In the genomic region with DNA sequence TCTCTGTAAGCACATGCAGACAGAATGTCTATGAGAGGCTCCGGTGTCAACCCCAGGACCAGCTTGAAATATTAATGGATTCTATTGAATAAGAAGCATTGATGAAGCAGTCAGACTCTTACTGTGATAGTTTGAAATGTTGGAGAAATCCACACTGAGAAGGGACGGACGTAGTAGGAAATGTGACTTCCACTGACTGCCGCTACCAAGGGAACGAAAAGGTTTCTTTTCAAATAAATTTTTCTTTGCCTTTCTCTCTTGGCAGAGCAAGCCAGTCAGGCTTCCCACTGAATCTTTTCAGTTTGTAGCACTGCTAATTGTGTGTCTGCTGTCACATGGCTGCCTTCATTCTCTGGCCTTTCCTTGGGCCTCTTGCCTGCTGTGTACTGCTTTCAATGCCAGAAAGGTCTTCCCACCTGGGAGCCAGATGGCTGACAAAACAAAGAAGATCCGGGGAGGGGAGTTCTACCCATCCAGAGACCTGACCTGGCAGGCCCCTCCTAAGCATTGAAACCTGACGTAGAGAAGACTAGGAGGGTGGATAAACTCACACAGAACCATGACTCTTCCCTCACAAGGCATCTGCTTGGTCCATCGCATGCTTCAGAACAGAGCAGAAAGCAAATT, we compare ENCODE assay signal across 10 mouse cellular contexts. TPM values are rescaled to one million over a fixed set of nuclear protein-coding genes. Genes with fewer than 3 reads are reported as not detected.
A peak's percentile ranks its signal among the peaks of the same experiment; 100 is the strongest.
DNase-seq lines count a peak whose midpoint lies in the region; TF ChIP-seq lines count a peak whose summit lies in the region.
"Had no signal": no experiment of that assay in that cellular context is flagged by ENCODE, and none has a peak within 500 bp of the region (broad histone marks: within the 10 kb centered on the region; RNA-seq: fewer than 3 reads in every experiment).

No protein-coding gene starts in this region.

- H3K27ac ChIP-seq in olfactory bulb, adult 2 months (ENCODE audit: insufficient read depth, low read depth, low read length): peak overlapping the region; percentile 64; the same call in 1 of the 2 replicates
- H3K27ac ChIP-seq: embryonic facial prominence, embryonic 12.5 days; limb, embryonic 10.5 days had no signal

- DNase-seq in cerebellum, adult 9-11 months: peak; percentile 92
- DNase-seq in frontal cortex, adult 2 months (ENCODE audit: extremely low spot score in 1 of 2, low spot score in 1 of 2): peak; percentile 69 to 72
- peak; percentile 61 to 63 for DNase-seq in layer of hippocampus, postnatal 36 days
- DNase-seq in gastrocnemius, postnatal 25 days: no peak
- DNase-seq in urinary bladder, postnatal 14 days (ENCODE audit: low spot score): no peak
- no peak for DNase-seq in adrenal gland, postnatal 4 days (ENCODE audit: low spot score in 2 of 2)

- TF ChIP-seq CTCF in olfactory bulb, adult 2 months (IDR thresholded peaks at IDR 0.05; ENCODE audit: insufficient read depth, low read depth, low read length): no peak

- TF ChIP-seq POLR2A in olfactory bulb, adult 2 months (IDR thresholded peaks at IDR 0.05; ENCODE audit: insufficient read depth, low read depth, low read length): no peak

- no peak overlapping the region for H3K4me3 ChIP-seq in olfactory bulb, adult 2 months (ENCODE audit: insufficient read depth, low read depth, low read length)
- H3K4me3 ChIP-seq: embryonic facial prominence, embryonic 12.5 days; limb, embryonic 10.5 days; megakaryocyte, embryonic 14.5 days had no signal

- 55% methylated on average over 8 of the region's 8 CpGs for WGBS in olfactory bulb, adult 2 months

- H3K4me1 ChIP-seq in olfactory bulb, adult 2 months (ENCODE audit: control insufficient read depth, insufficient read depth, low read length): no peaks in the 10 kb centered on the region
- H3K4me1 ChIP-seq: limb, embryonic 10.5 days; megakaryocyte, embryonic 14.5 days had no signal

RNA-seq across cellular contexts. Expression of a gene that starts 15.2 kb away (rescaled TPM):
- polyA plus RNA-seq in frontal cortex, adult 2 months (2012; rRNA removed): 68.9 and 69.5 TPM in 2 replicates
- total RNA-seq in layer of hippocampus, postnatal 36 days (2021): 100 to 1,000 TPM; 135 to 153 TPM
- 133 TPM in 1 of 2 replicates, not detected in the other for polyA plus RNA-seq in olfactory bulb, adult 2 months (2012; ENCODE audit: insufficient read depth, insufficient read length, low replicate concordance, missing spikeins)
- 1 to 10 TPM; 1.2 to 1.3 TPM for total RNA-seq in gastrocnemius, postnatal 25 days (2021)
- total RNA-seq in adrenal gland, postnatal 4 days (2021): 10 to 100 TPM; 40.5 to 44.6 TPM

RNA-seq across cellular contexts. Expression of a gene that starts 45.8 kb away (rescaled TPM):
- 1.7 and 1.8 TPM in 2 replicates for polyA plus RNA-seq in frontal cortex, adult 2 months (2012; rRNA removed)
- total RNA-seq in layer of hippocampus, postnatal 36 days (2021): 1 to 10 TPM in 1 of 2 experiments, under 1 TPM in 1; 0.77 to 1.7 TPM
- polyA plus RNA-seq in olfactory bulb, adult 2 months (2012; ENCODE audit: insufficient read depth, insufficient read length, low replicate concordance, missing spikeins): not detected in 2 replicates
- under 1 TPM; 0.41 to 0.51 TPM for total RNA-seq in gastrocnemius, postnatal 25 days (2021)
- 1 to 10 TPM; 3.0 to 3.4 TPM for total RNA-seq in adrenal gland, postnatal 4 days (2021)

Comparison
In these comparisons a context has a peak if more than half of its experiments do, and no peak if none do; other contexts are left out.
1. DNase-seq: peak in cerebellum, adult 9-11 months (single experiment), frontal cortex, adult 2 months (2 of 2) and layer of hippocampus, postnatal 36 days (2 of 2); none in gastrocnemius, postnatal 25 days (single experiment), urinary bladder, postnatal 14 days (single experiment) and adrenal gland, postnatal 4 days (0 of 2).
2. RNA of a gene that starts 15.2 kb away (total RNA-seq): 135 to 153 TPM in layer of hippocampus, postnatal 36 days and 40.5 to 44.6 TPM in adrenal gland, postnatal 4 days; 1.2 to 1.3 TPM in gastrocnemius, postnatal 25 days; every median in the first group is over 10 times any median in the second.